Mouse (Mus musculus) kidney, postnatal 0 days (tissue): Measurements from ENCODE around the gene Igf2bp1. TPM values are rescaled to one million over a fixed set of nuclear protein-coding genes. Genes with fewer than 3 reads are reported as not detected.
"Not testable (repeated sequence)": the region's sequence is repeated elsewhere in the genome, so short reads cannot be mapped to it uniquely, and the experiment has no call there.

Source experiments
- ATAC-seq: fragments of 200-750 bp; cut with Nextera tagmentation; replicated peaks from 2 replicates; pipeline ENCODE4 v1.8.0; 2017; ENCODE audit warnings: low read depth, moderate number of reproducible peaks, moderate TSS enrichment, moderate library complexity; ENCODE audit not compliant: low FRiP score
- DNase-seq: peaks from one replicate; pipeline ENCODE4 v3.0.0-alpha.2; 2016; ENCODE audit warnings: low spot score
- H3K27ac ChIP-seq: fragments of 300-500 bp; sonication (generic); 2 replicates; pipeline ENCODE4 v1.5.1; 2014; ENCODE audit warnings: mild to moderate bottlenecking
- H3K27me3 ChIP-seq: fragments of 300-500 bp; sonication (generic); 2 replicates; pipeline ENCODE4 v1.6.1; 2014; ENCODE audit warnings: low read length, mixed read lengths; ENCODE audit not compliant: insufficient read depth
- H3K36me3 ChIP-seq: fragments of 300-500 bp; sonication (generic); 2 replicates; pipeline ENCODE4 v1.6.1; 2014; ENCODE audit warnings: low read length, mixed read lengths; ENCODE audit not compliant: insufficient read depth
- H3K4me1 ChIP-seq: fragments of 300-500 bp; sonication (generic); replicated peaks from 2 replicates; pipeline ENCODE4 v1.6.1; 2014; ENCODE audit warnings: antibody characterized with exemption, low read length, mixed read lengths; ENCODE audit not compliant: insufficient read depth
- H3K4me2 ChIP-seq: fragments of 300-500 bp; sonication (generic); 2 replicates; pipeline ENCODE4 v1.6.1; 2014; ENCODE audit warnings: mild to moderate bottlenecking, low read length, moderate library complexity, mixed read lengths
- H3K4me3 ChIP-seq: fragments of 300-500 bp; sonication (generic); replicated peaks from 2 replicates; pipeline ENCODE4 v1.5.1; 2014; ENCODE audit warnings: low read depth, low read length
- H3K9ac ChIP-seq: fragments of 300-500 bp; sonication (generic); 2 replicates; pipeline ENCODE4 v1.6.1; 2014; ENCODE audit warnings: low read depth, low read length
- H3K9me3 ChIP-seq: fragments of 300-500 bp; sonication (generic); replicated peaks from 2 replicates; pipeline ENCODE4 v1.6.1; 2016; ENCODE audit warnings: low read length, inconsistent platforms, mixed read lengths
- CTCF ChIP-seq: IDR thresholded peaks from 2 replicates; pipeline ENCODE4 v1.5.1; 2016; ENCODE audit warnings: antibody characterized with exemption, low read depth, mild to moderate bottlenecking, moderate library complexity
- WGBS: fragments of 180-500 bp; shearing (Covaris S2); extraction: QIAGEN DNeasy Blood & Tissue Kit; methylation state at CpG from one replicate; pipeline ENCODE4 v1.1.7; 2014; 5-methylcytosine and 5-hydroxymethylcytosine counted together
- polyA plus RNA-seq: library from polyadenylated mRNA; unstranded; fragments of >200 nt; fragmentation: Nextera tagmentation; extraction: Ambion mirVana; gene quantifications from 2 replicates; pipeline ENCODE4 v1.2.1, GENCODE M21; 2015

Igf2bp1 gene
- polyA plus RNA-seq, 1 experiment from 2014 or later, result 14.9 TPM

DNA sequence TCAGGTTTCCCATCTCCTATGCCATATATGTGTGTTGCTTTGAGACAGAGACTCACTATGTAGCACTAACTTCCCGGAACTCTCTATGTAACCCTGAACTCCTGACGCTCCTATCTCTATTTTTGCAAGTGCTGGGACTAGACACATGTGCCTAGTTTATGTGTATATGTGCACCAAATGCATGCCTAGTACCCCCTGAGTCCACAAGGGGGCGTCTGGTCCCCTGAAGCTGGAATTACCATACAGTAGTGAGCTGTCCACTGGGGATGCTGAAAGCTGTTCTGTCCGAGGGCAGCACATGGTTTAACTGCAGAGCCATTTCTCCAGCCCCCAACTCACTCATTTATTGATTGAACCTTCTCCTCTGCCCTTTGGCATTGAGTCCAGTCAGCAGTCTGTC is 79.3 kb downstream of the Igf2bp1 start:
- Histone ChIP-seq H3K4me2 (no peak overlapping the region), H3K27me3 (no peaks in the 10 kb centered on the region), H3K9ac (no peak overlapping the region), H3K4me1 (no peaks in the 10 kb centered on the region), H3K27ac (no peak overlapping the region), H3K4me3 (no peak overlapping the region), H3K36me3 (no peaks in the 10 kb centered on the region), H3K9me3 (no peaks in the 10 kb centered on the region)
- no peak for DNase-seq
- no peak for ATAC-seq
- TF ChIP-seq CTCF, result peak; percentile 35; the same call in 1 of the 2 replicates
- 67% methylated on average over 4 of the region's 4 CpGs for WGBS

DNA sequence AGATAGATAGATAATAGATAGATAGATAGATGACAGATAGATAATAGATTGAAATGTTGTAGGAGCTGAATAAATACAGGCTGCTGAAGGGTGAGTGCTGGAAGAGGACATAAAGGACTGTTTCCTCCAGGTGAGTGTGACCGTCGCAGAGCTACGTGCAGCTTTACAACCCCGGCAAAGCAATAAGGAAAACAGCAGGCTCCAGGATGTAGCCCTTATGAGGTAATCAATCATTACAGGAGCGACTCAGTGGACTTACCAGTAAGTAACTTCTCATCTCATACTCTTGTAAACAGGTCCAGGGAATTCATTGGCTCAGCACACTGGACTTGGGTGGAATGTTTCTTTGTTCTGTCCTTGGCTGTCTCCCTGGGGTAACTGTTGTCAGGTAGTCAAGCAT is 79.8 kb downstream of the Igf2bp1 start:
- Histone ChIP-seq H3K4me1 (no peaks in the 10 kb centered on the region), H3K4me3 (no peak overlapping the region), H3K9me3 (no peaks in the 10 kb centered on the region), H3K9ac (no peak overlapping the region), H3K4me2 (no peak overlapping the region), H3K27ac (no peak overlapping the region), H3K36me3 (no peaks in the 10 kb centered on the region), H3K27me3 (no peaks in the 10 kb centered on the region)
- ATAC-seq, result no peak
- 81% methylated on average over 5 of the region's 5 CpGs for WGBS
- no peak for TF ChIP-seq CTCF
- DNase-seq, result no peak

DNA sequence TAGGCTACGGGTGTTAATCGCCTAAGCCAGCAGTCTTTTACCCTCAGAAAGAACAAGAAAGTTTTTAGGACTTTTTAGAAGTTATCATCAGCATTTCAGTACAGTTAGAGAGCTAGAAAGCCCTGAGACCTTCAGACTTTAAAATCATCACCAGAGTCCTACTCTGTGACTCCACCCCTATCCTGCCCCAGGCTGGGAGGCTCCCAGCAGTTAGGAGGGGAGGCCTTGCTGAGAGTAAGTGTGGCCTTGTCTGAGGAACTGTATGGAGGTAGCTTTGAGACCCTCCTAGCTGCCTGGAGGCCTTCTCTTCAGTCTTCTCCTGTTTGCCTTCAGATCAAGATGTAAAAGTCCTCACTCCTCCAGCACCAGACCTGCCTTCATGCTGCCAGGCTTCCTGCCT is 81.5 kb downstream of the Igf2bp1 start:
- Histone ChIP-seq H3K4me3 (no peak overlapping the region), H3K27me3 (peaks cover 9% of the 10 kb centered on the region), H3K9me3 (no peaks in the 10 kb centered on the region), H3K27ac (no peak overlapping the region), H3K4me2 (no peak overlapping the region), H3K9ac (no peak overlapping the region), H3K36me3 (no peaks in the 10 kb centered on the region), H3K4me1 (no peaks in the 10 kb centered on the region)
- no peak for TF ChIP-seq CTCF
- 39% methylated on average over 2 of the region's 2 CpGs for WGBS
- DNase-seq, result no peak
- no peak for ATAC-seq

DNA sequence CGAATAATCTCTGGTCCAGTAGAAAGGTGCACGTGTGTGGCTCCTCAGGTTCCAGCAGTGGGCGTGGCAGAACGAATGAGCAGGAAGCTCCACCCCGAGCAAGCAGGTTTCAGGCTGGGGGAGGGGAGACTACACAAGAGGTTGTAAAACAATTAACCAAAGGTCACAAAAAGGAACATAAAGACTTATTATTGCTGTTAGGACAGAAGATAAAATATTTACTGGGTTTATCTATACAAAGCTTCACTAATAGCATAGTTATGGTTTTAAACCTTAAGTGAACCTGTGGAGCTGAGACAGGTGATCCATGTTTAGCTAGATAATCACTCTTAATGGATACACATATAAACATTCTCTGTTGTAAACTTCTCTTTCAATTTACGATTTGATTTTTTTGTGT is 82.3 kb downstream of the Igf2bp1 start:
- WGBS, result 3% methylated on average over 3 of the region's 6 CpGs

DNA sequence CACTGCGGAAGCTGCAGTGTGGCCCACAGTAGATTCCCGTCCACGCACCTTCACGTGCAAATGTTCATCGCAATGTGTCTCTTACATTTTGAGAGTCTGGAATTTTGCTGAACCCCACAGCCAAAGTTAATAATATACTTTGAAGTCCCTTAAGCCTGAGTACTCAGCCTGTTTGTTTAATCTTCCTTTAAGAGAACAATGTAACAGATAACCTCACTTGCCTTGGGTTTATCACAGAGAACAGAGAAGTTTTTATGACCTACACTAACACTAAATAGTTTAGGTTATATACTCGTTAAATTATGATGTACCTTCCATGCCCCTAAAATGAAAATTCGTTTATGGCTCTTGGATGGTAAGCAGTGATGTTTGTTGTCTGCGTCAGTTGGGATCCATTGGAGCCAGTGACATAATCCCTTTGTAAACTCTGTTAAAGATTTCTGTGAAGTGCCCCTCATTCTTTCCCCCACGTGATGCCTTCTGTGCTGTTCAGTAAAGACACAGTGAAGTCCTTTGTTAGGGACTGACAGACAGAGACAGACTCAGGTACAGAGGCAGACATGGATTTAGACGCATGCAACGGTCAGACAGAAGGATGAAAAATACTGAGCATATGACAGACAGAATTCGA is 83.6 kb downstream of the Igf2bp1 start:
- TF ChIP-seq CTCF, result no peak
- WGBS, result 65% methylated on average over 12 of the region's 12 CpGs
- Histone ChIP-seq H3K27me3 (peaks cover 18% of the 10 kb centered on the region), H3K27ac (no peak overlapping the region), H3K36me3 (no peaks in the 10 kb centered on the region), H3K9me3 (no peaks in the 10 kb centered on the region), H3K9ac (no peak overlapping the region), H3K4me2 (no peak overlapping the region), H3K4me3 (no peak overlapping the region), H3K4me1 (no peaks in the 10 kb centered on the region)
- DNase-seq (no peak), ATAC-seq (no peak)

More for the DNA sequence above, 82.3 kb downstream of the Igf2bp1 start:
- ATAC-seq, H3K27ac ChIP-seq, H3K9me3 ChIP-seq, DNase-seq, H3K9ac ChIP-seq, H3K36me3 ChIP-seq, H3K4me2 ChIP-seq, H3K4me1 ChIP-seq, H3K4me3 ChIP-seq, H3K27me3 ChIP-seq: not testable (repeated sequence)

DNA sequence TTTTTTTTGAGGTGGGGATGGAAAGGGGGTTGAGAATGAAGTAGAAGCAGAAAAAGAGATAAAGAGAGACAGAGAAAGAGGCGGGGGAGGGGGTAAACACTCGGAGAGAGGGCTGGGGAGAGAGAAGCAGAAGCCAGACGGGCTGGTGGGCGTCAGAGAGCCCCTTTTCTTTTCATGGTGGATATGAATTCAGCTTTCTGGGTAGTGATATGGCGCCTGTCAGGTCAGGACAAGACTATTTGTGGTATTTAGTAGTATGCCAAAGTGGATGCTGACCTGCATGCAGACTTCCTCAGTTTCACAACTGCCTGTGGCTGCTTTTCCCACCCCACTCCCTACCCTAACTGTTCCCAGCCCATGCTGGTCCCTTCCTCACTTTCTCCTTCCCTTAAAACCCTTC is 89.3 kb downstream of the Igf2bp1 start:
- Histone ChIP-seq H3K36me3 (no peaks in the 10 kb centered on the region), H3K27me3 (peaks cover 51% of the 10 kb centered on the region), H3K27ac (no peak overlapping the region), H3K4me1 (no peaks in the 10 kb centered on the region), H3K4me3 (no peak overlapping the region), H3K9ac (no peak overlapping the region), H3K9me3 (no peaks in the 10 kb centered on the region), H3K4me2 (no peak overlapping the region)
- no peak for TF ChIP-seq CTCF
- ATAC-seq (no peak), DNase-seq (no peak)
- 10% methylated on average over 5 of the region's 5 CpGs for WGBS
